Mouse (Mus musculus): ENCODE measurements around the gene Faap100. TPM values are rescaled to one million over a fixed set of nuclear protein-coding genes. Genes with fewer than 3 reads are reported as not detected.

Gene Faap100
- polyA plus RNA-seq, 2 experiments from 2014 or later, result 17.8 to 27.0 TPM

- no peak for ATAC-seq
Observed at GRCm38 (mm10) chr11:120319310-120319709, 59.3 kb downstream of the Faap100 start.

Other genes with a start within 250 kb of the Faap100 start
- gene Slc38a10, start 227.4 kb downstream of the Faap100 start, polyA plus RNA-seq (2017; shearing (Covaris generic)), result 10 to 100 TPM; 34.8 to 49.2 TPM
- gene Bahcc1, start 145.8 kb downstream of the Faap100 start, polyA plus RNA-seq (2017; shearing (Covaris generic)), result not detected
- gene Actg1, start 30.2 kb downstream of the Faap100 start, polyA plus RNA-seq (2017; shearing (Covaris generic)), result 1,000 to 10,000 TPM; 2,387 to 3,192 TPM
- gene Fscn2, start 17.2 kb downstream of the Faap100 start, polyA plus RNA-seq (2017; shearing (Covaris generic)), result under 1 TPM; 0.67 to 0.99 TPM
- gene Nploc4, start 58.9 kb upstream of the Faap100 start, polyA plus RNA-seq (2017; shearing (Covaris generic)), result 10 to 100 TPM in 1 of 2 experiments, 1 to 10 TPM in 1; 9.5 to 11.0 TPM
- not detected for gene Tspan10, start 63.9 kb upstream of the Faap100 start, polyA plus RNA-seq (2017; shearing (Covaris generic))
- under 1 TPM in 1 of 2 experiments, not detected in 1; 0.83 TPM for gene Pde6g, start 74.7 kb upstream of the Faap100 start, polyA plus RNA-seq (2017; shearing (Covaris generic))
- gene Oxld1, start 79.3 kb upstream of the Faap100 start, polyA plus RNA-seq (2017; shearing (Covaris generic)), result 1 to 10 TPM; 3.5 to 4.6 TPM
- gene Ccdc137, start 79.4 kb upstream of the Faap100 start, polyA plus RNA-seq (2017; shearing (Covaris generic)), result 10 to 100 TPM; 19.8 to 27.7 TPM
- 10 to 100 TPM; 34.8 to 44.8 TPM for gene Arl16, start 88.8 kb upstream of the Faap100 start, polyA plus RNA-seq (2017; shearing (Covaris generic))
- gene Mrpl12, start 105.8 kb upstream of the Faap100 start, polyA plus RNA-seq (2017; shearing (Covaris generic)), result 10 to 100 TPM; 67.0 to 68.0 TPM
- gene Slc25a10, start 113.1 kb upstream of the Faap100 start, polyA plus RNA-seq (2017; shearing (Covaris generic)), result 10 to 100 TPM; 11.0 to 14.3 TPM
- gene Gcgr, start 151.9 kb upstream of the Faap100 start, polyA plus RNA-seq (2017; shearing (Covaris generic)), result not detected
- gene Mcrip1, start 171.0 kb upstream of the Faap100 start, polyA plus RNA-seq (2017; shearing (Covaris generic)), result 100 to 1,000 TPM; 114 to 126 TPM
- gene Ppp1r27, start 172.4 kb upstream of the Faap100 start, polyA plus RNA-seq (2017; shearing (Covaris generic)), result not detected
- 100 to 1,000 TPM; 162 to 169 TPM for gene P4hb, start 194.5 kb upstream of the Faap100 start, polyA plus RNA-seq (2017; shearing (Covaris generic))
- gene Arhgdia, start 202.9 kb upstream of the Faap100 start, polyA plus RNA-seq (2017; shearing (Covaris generic)), result 100 to 1,000 TPM; 554 to 866 TPM
- gene Alyref, start 219.6 kb upstream of the Faap100 start, polyA plus RNA-seq (2017; shearing (Covaris generic)), result 10 to 100 TPM in 1 of 2 experiments, 1 to 10 TPM in 1; 8.5 to 42.6 TPM
- gene Anapc11, start 219.7 kb upstream of the Faap100 start, polyA plus RNA-seq (2017; shearing (Covaris generic)), result 100 to 1,000 TPM; 122 to 134 TPM
- gene Npb, start 229.7 kb upstream of the Faap100 start, polyA plus RNA-seq (2017; shearing (Covaris generic)), result not detected
- gene Pcyt2, start 239.2 kb upstream of the Faap100 start, polyA plus RNA-seq (2017; shearing (Covaris generic)), result 100 to 1,000 TPM; 101 to 179 TPM
- gene Sirt7, start 246.5 kb upstream of the Faap100 start, polyA plus RNA-seq (2017; shearing (Covaris generic)), result 10 to 100 TPM; 66.4 to 66.7 TPM

Measured in CD4-positive, CD25-positive, alpha-beta regulatory T cell, adult 4 months (primary cell).